Mouse (Mus musculus): Measurements from ENCODE around the gene Osbpl6. TPM values are rescaled to one million over a fixed set of nuclear protein-coding genes. Genes with fewer than 3 reads are reported as not detected.

Osbpl6 gene
- polyA plus RNA-seq, 1 experiment = 1.8 TPM

- Histone ChIP-seq H3K4me3 (ENCODE audit: extremely low read depth, insufficient read depth, insufficient read length) (no peak overlapping the region), H3K27ac (ENCODE audit: insufficient read depth, low read length) (no peak overlapping the region), H3K36me3 (ENCODE audit: control insufficient read depth, insufficient read depth, low read length) (no peaks in the 10 kb centered on the region), H3K4me1 (ENCODE audit: control insufficient read depth, insufficient read depth, insufficient read length) (no peaks in the 10 kb centered on the region), H3K27me3 (ENCODE audit: control insufficient read depth, insufficient read depth, low read length) (no peaks in the 10 kb centered on the region)
- 84% methylated on average over 6 of the region's 6 CpGs for WGBS
- DNase-seq (ENCODE audit: low read depth in 1 of 2, low spot score in 2 of 2) = no peak
- no peak for TF ChIP-seq POLR2A (IDR thresholded peaks at IDR 0.05; ENCODE audit: low read depth, low read length)
- TF ChIP-seq CTCF (IDR thresholded peaks at IDR 0.05; ENCODE audit: extremely low read depth, insufficient read depth, insufficient read length, insufficient replicate concordance) = no peak
Observed at GRCm38 (mm10) chr2:76469091-76469750, 62.9 kb downstream of the Osbpl6 start.

GRCm38 (mm10) chr2:76469751-76470099, 63.4 kb downstream of the Osbpl6 start:
- no peak for TF ChIP-seq POLR2A (IDR thresholded peaks at IDR 0.05; ENCODE audit: low read depth, low read length)
- no peak for TF ChIP-seq CTCF (IDR thresholded peaks at IDR 0.05; ENCODE audit: extremely low read depth, insufficient read depth, insufficient read length, insufficient replicate concordance)
- 86% methylated on average over 8 of the region's 8 CpGs for WGBS
- Histone ChIP-seq H3K27ac (ENCODE audit: insufficient read depth, low read length) (no peak overlapping the region), H3K27me3 (ENCODE audit: control insufficient read depth, insufficient read depth, low read length) (no peaks in the 10 kb centered on the region), H3K36me3 (ENCODE audit: control insufficient read depth, insufficient read depth, low read length) (no peaks in the 10 kb centered on the region), H3K4me1 (ENCODE audit: control insufficient read depth, insufficient read depth, insufficient read length) (no peaks in the 10 kb centered on the region), H3K4me3 (ENCODE audit: extremely low read depth, insufficient read depth, insufficient read length) (no peak overlapping the region)
- DNase-seq (ENCODE audit: low read depth in 1 of 2, low spot score in 2 of 2) = no peak

DNA sequence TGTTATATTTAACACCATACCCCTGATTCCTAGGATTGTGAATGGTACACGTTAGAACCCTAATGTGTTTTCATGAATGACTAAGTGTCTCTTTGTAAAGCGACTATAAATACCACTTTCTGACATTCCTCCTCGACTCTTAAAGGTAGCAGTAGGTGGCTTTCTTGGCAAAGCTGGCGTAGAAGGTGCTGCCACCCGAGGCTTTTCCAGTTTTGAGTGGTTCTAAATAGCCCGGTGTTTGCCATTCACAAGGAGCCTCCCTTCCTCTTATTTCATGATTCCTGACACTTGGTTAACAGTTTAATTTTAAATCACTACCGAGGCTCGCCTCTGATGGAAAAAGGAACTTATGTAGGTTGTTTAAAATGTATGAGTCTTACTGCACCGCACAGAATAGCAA, 64.1 kb downstream of the Osbpl6 start:
- 82% methylated on average over 9 of the region's 9 CpGs for WGBS
- H3K27ac ChIP-seq (ENCODE audit: insufficient read depth, low read length) = no peak overlapping the region
- no peak for DNase-seq (ENCODE audit: low read depth in 1 of 2, low spot score in 2 of 2)
- TF ChIP-seq CTCF (IDR thresholded peaks at IDR 0.05; ENCODE audit: extremely low read depth, insufficient read depth, insufficient read length, insufficient replicate concordance) = no peak
- no peak for TF ChIP-seq POLR2A (IDR thresholded peaks at IDR 0.05; ENCODE audit: low read depth, low read length)
- H3K4me1 ChIP-seq (ENCODE audit: control insufficient read depth, insufficient read depth, insufficient read length) = no peaks in the 10 kb centered on the region
- no peak overlapping the region for H3K4me3 ChIP-seq (ENCODE audit: extremely low read depth, insufficient read depth, insufficient read length)
- H3K27me3 ChIP-seq (ENCODE audit: control insufficient read depth, insufficient read depth, low read length) = no peaks in the 10 kb centered on the region
- no peaks in the 10 kb centered on the region for H3K36me3 ChIP-seq (ENCODE audit: control insufficient read depth, insufficient read depth, low read length)

DNA sequence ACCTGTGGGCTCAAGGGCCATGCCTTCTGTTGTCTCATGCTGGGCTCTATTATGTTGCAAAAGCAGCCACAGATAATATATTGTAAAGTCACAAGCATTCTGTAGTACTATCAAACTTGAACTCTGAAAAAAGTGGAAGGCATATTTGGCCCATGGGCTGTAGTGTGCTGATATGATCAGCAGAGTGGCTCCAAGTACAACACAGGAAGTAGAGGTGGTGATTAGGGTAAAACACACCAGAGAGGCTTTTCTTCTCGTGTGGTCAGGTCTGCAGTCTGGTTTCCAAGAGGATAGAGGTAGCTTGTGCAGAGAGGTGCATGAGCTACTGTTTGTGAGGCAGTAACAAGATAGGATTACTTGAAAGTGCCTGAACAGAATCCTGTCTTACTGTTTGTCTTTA, 69.5 kb downstream of the Osbpl6 start:
- H3K36me3 ChIP-seq (ENCODE audit: control insufficient read depth, insufficient read depth, low read length) = no peaks in the 10 kb centered on the region
- TF ChIP-seq POLR2A (IDR thresholded peaks at IDR 0.05; ENCODE audit: low read depth, low read length) = no peak
- TF ChIP-seq CTCF (IDR thresholded peaks at IDR 0.05; ENCODE audit: extremely low read depth, insufficient read depth, insufficient read length, insufficient replicate concordance) = no peak
- 12% methylated on average over 1 of the region's 1 CpGs for WGBS
- no peaks in the 10 kb centered on the region for H3K27me3 ChIP-seq (ENCODE audit: control insufficient read depth, insufficient read depth, low read length)
- no peak overlapping the region for H3K4me3 ChIP-seq (ENCODE audit: extremely low read depth, insufficient read depth, insufficient read length)
- H3K4me1 ChIP-seq (ENCODE audit: control insufficient read depth, insufficient read depth, insufficient read length) = no peaks in the 10 kb centered on the region
- no peak overlapping the region for H3K27ac ChIP-seq (ENCODE audit: insufficient read depth, low read length)
- DNase-seq (ENCODE audit: low read depth in 1 of 2, low spot score in 2 of 2) = no peak

- no peaks in the 10 kb centered on the region for H3K27me3 ChIP-seq (ENCODE audit: control insufficient read depth, insufficient read depth, low read length)
- no peaks in the 10 kb centered on the region for H3K36me3 ChIP-seq (ENCODE audit: control insufficient read depth, insufficient read depth, low read length)
- no peak overlapping the region for H3K27ac ChIP-seq (ENCODE audit: insufficient read depth, low read length)
- TF ChIP-seq POLR2A (IDR thresholded peaks at IDR 0.05; ENCODE audit: low read depth, low read length) (no peak), CTCF (IDR thresholded peaks at IDR 0.05; ENCODE audit: extremely low read depth, insufficient read depth, insufficient read length, insufficient replicate concordance) (no peak)
- WGBS = 91% methylated on average over 4 of the region's 4 CpGs
- no peak overlapping the region for H3K4me3 ChIP-seq (ENCODE audit: extremely low read depth, insufficient read depth, insufficient read length)
- H3K4me1 ChIP-seq (ENCODE audit: control insufficient read depth, insufficient read depth, insufficient read length) = no peaks in the 10 kb centered on the region
- no peak for DNase-seq (ENCODE audit: low read depth in 1 of 2, low spot score in 2 of 2)
Observed at GRCm38 (mm10) chr2:76488764-76489163, 82.5 kb downstream of the Osbpl6 start.

DNA sequence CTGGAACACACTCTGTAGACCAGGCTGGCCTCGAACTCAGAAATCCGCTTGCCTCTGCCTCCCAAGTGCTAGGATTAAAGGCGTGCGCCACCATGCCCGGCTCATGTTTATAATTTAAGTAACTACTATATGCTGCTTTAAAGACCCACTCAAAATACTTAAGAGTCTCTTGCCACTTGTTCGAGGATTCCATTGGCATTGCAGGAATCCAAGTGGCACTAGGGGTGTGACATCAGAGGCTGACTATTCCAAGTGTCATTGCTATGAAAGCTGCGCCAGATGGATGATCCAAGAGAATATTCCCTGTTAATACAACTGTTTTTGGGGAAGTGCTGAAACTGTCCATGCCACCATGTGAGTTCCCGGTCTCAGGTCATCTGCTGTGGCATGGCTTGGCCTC, 83.9 kb downstream of the Osbpl6 start:
- Histone ChIP-seq H3K27me3 (ENCODE audit: control insufficient read depth, insufficient read depth, low read length) (no peaks in the 10 kb centered on the region), H3K4me1 (ENCODE audit: control insufficient read depth, insufficient read depth, insufficient read length) (no peaks in the 10 kb centered on the region), H3K27ac (ENCODE audit: insufficient read depth, low read length) (no peak overlapping the region), H3K4me3 (ENCODE audit: extremely low read depth, insufficient read depth, insufficient read length) (no peak overlapping the region), H3K36me3 (ENCODE audit: control insufficient read depth, insufficient read depth, low read length) (no peaks in the 10 kb centered on the region)
- WGBS = 92% methylated on average over 8 of the region's 8 CpGs
- DNase-seq (ENCODE audit: low read depth in 1 of 2, low spot score in 2 of 2) = no peak
- no peak for TF ChIP-seq CTCF (IDR thresholded peaks at IDR 0.05; ENCODE audit: extremely low read depth, insufficient read depth, insufficient read length, insufficient replicate concordance)
- no peak for TF ChIP-seq POLR2A (IDR thresholded peaks at IDR 0.05; ENCODE audit: low read depth, low read length)

- TF ChIP-seq CTCF (IDR thresholded peaks at IDR 0.05; ENCODE audit: extremely low read depth, insufficient read depth, insufficient read length, insufficient replicate concordance) (no peak), POLR2A (IDR thresholded peaks at IDR 0.05; ENCODE audit: low read depth, low read length) (no peak)
- WGBS = 92% methylated on average over 6 of the region's 6 CpGs
- Histone ChIP-seq H3K4me1 (ENCODE audit: control insufficient read depth, insufficient read depth, insufficient read length) (no peaks in the 10 kb centered on the region), H3K27ac (ENCODE audit: insufficient read depth, low read length) (no peak overlapping the region), H3K4me3 (ENCODE audit: extremely low read depth, insufficient read depth, insufficient read length) (no peak overlapping the region), H3K27me3 (ENCODE audit: control insufficient read depth, insufficient read depth, low read length) (no peaks in the 10 kb centered on the region), H3K36me3 (ENCODE audit: control insufficient read depth, insufficient read depth, low read length) (no peaks in the 10 kb centered on the region)
- DNase-seq (ENCODE audit: low read depth in 1 of 2, low spot score in 2 of 2) = no peak
Observed at GRCm38 (mm10) chr2:76491371-76491770, 85.1 kb downstream of the Osbpl6 start.

Measured in spleen, adult 2 months (tissue).